Mouse (Mus musculus): Measurements from ENCODE around the gene Kat7. TPM values are rescaled to one million over a fixed set of nuclear protein-coding genes. Genes with fewer than 3 reads are reported as not detected.

Kat7 gene
- polyA plus RNA-seq, 1 experiment, result 44.3 TPM

- H3K27me3 ChIP-seq (ENCODE audit: control insufficient read depth, insufficient read depth, insufficient read length), result no peaks in the 10 kb centered on the region
- TF ChIP-seq FOSL1 (IDR thresholded peaks at IDR 0.05; ENCODE audit: insufficient read depth, low read length, poor library complexity, severe bottlenecking) (no peak), MYOD1 (IDR thresholded peaks at IDR 0.05; ENCODE audit: control insufficient read depth, insufficient read length, low read depth) (no peak), USF1 (IDR thresholded peaks at IDR 0.05; ENCODE audit: low read depth) (no peak), CEBPB (IDR thresholded peaks at IDR 0.05; ENCODE audit: low read depth) (no peak), CTCF (IDR thresholded peaks at IDR 0.05; ENCODE audit: control insufficient read depth, insufficient read depth, insufficient read length) (no peak)
- H3K36me3 ChIP-seq (ENCODE audit: control insufficient read depth, insufficient read depth), result peaks cover 100% of the 10 kb centered on the region
- no peaks in the 10 kb centered on the region for H3K79me3 ChIP-seq (ENCODE audit: low read depth)
- H3ac ChIP-seq (ENCODE audit: control insufficient read depth, insufficient read length, low read depth), result no peak overlapping the region
- H3K79me2 ChIP-seq (ENCODE audit: control insufficient read depth, insufficient read depth), result no peaks in the 10 kb centered on the region
- H3K4me3 ChIP-seq (ENCODE audit: insufficient read depth, poor library complexity, severe bottlenecking), result no peak overlapping the region
Measured at GRCm38 (mm10) chr11:95279061-95279659, 30.9 kb downstream of the Kat7 start.

- Histone ChIP-seq H3ac (ENCODE audit: control insufficient read depth, insufficient read length, low read depth) (no peak overlapping the region), H3K4me3 (ENCODE audit: insufficient read depth, poor library complexity, severe bottlenecking) (no peak overlapping the region), H3K36me3 (ENCODE audit: control insufficient read depth, insufficient read depth) (peaks cover 94% of the 10 kb centered on the region), H3K27me3 (ENCODE audit: control insufficient read depth, insufficient read depth, insufficient read length) (no peaks in the 10 kb centered on the region), H3K79me3 (ENCODE audit: low read depth) (no peaks in the 10 kb centered on the region), H3K79me2 (ENCODE audit: control insufficient read depth, insufficient read depth) (no peaks in the 10 kb centered on the region)
- TF ChIP-seq CEBPB (IDR thresholded peaks at IDR 0.05; ENCODE audit: low read depth) (no peak), FOSL1 (IDR thresholded peaks at IDR 0.05; ENCODE audit: insufficient read depth, low read length, poor library complexity, severe bottlenecking) (no peak), USF1 (IDR thresholded peaks at IDR 0.05; ENCODE audit: low read depth) (no peak), CTCF (IDR thresholded peaks at IDR 0.05; ENCODE audit: control insufficient read depth, insufficient read depth, insufficient read length) (no peak), MYOD1 (IDR thresholded peaks at IDR 0.05; ENCODE audit: control insufficient read depth, insufficient read length, low read depth) (no peak), MYOG (IDR thresholded peaks at IDR 0.05; ENCODE audit: control insufficient read depth, extremely low read depth, insufficient read length) (no peak), MAX (IDR thresholded peaks at IDR 0.05) (no peak)
Measured at GRCm38 (mm10) chr11:95276056-95276455, 34.0 kb downstream of the Kat7 start.

DNA sequence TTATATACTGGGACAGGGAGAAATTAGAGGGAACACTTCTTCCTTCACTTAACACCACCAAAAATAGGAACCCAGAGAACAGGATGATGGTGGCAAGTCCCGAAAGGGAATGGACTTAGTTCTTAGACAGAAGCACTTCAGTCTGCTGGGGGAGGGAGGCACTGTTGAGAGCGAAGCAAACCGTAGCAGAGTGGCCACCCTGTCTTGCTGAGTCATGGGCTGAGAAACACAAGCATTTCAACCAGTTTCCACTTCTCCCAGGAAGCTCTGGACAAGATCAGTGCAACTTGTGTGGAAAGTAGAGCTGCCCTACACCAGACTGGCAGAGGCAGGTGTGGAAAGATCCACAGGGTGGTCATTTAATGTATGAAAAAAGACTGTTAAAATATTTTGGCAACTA, 35.4 kb downstream of the Kat7 start:
- Histone ChIP-seq H3K27me3 (ENCODE audit: control insufficient read depth, insufficient read depth, insufficient read length) (no peaks in the 10 kb centered on the region), H3ac (ENCODE audit: control insufficient read depth, insufficient read length, low read depth) (no peak overlapping the region), H3K79me2 (ENCODE audit: control insufficient read depth, insufficient read depth) (no peaks in the 10 kb centered on the region), H3K4me3 (ENCODE audit: insufficient read depth, poor library complexity, severe bottlenecking) (no peak overlapping the region), H3K79me3 (ENCODE audit: low read depth) (no peaks in the 10 kb centered on the region), H3K36me3 (ENCODE audit: control insufficient read depth, insufficient read depth) (peaks cover 90% of the 10 kb centered on the region)
- TF ChIP-seq CEBPB (IDR thresholded peaks at IDR 0.05; ENCODE audit: low read depth), result no peak
- TF ChIP-seq USF1 (IDR thresholded peaks at IDR 0.05; ENCODE audit: low read depth), result no peak
- TF ChIP-seq MYOG (IDR thresholded peaks at IDR 0.05; ENCODE audit: control insufficient read depth, extremely low read depth, insufficient read length), result no peak
- no peak for TF ChIP-seq FOSL1 (IDR thresholded peaks at IDR 0.05; ENCODE audit: insufficient read depth, low read length, poor library complexity, severe bottlenecking)
- no peak for TF ChIP-seq MYOD1 (IDR thresholded peaks at IDR 0.05; ENCODE audit: control insufficient read depth, insufficient read length, low read depth)
- no peak for TF ChIP-seq MAX (IDR thresholded peaks at IDR 0.05)
- TF ChIP-seq CTCF (IDR thresholded peaks at IDR 0.05; ENCODE audit: control insufficient read depth, insufficient read depth, insufficient read length), result no peak

DNA sequence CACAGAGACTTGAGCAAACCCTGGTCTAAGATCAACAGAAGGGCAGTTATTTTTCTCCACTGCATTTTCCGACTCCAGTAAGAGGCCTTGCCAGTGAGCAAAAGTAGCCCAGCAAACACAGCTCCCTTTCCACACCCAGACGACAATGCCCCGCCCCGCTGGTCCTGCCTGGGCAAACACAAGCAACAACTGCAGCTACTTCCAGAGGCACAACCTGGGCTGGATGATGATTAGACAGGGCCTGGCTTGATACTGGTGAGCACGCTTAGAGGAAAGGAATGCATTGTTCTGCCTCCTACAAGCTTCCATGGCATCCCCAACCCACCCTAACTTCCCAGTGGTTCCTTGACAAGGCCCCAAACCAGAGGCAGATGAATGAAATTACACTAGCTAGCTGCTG, 36.4 kb downstream of the Kat7 start:
- peaks cover 86% of the 10 kb centered on the region for H3K36me3 ChIP-seq (ENCODE audit: control insufficient read depth, insufficient read depth)
- TF ChIP-seq CTCF (IDR thresholded peaks at IDR 0.05; ENCODE audit: control insufficient read depth, insufficient read depth, insufficient read length), result no peak
- no peak for TF ChIP-seq MAX (IDR thresholded peaks at IDR 0.05)
- TF ChIP-seq USF1 (IDR thresholded peaks at IDR 0.05; ENCODE audit: low read depth), result no peak
- no peak for TF ChIP-seq MYOD1 (IDR thresholded peaks at IDR 0.05; ENCODE audit: control insufficient read depth, insufficient read length, low read depth)
- no peak for TF ChIP-seq FOSL1 (IDR thresholded peaks at IDR 0.05; ENCODE audit: insufficient read depth, low read length, poor library complexity, severe bottlenecking)
- TF ChIP-seq CEBPB (IDR thresholded peaks at IDR 0.05; ENCODE audit: low read depth), result no peak

GRCm38 (mm10) chr11:95266540-95267245, 43.4 kb downstream of the Kat7 start:
- Histone ChIP-seq H3K79me2 (ENCODE audit: control insufficient read depth, insufficient read depth) (no peaks in the 10 kb centered on the region), H3K36me3 (ENCODE audit: control insufficient read depth, insufficient read depth) (peaks cover 32% of the 10 kb centered on the region), H3ac (ENCODE audit: control insufficient read depth, insufficient read length, low read depth) (no peak overlapping the region), H3K27me3 (ENCODE audit: control insufficient read depth, insufficient read depth, insufficient read length) (no peaks in the 10 kb centered on the region), H3K79me3 (ENCODE audit: low read depth) (no peaks in the 10 kb centered on the region), H3K4me3 (ENCODE audit: insufficient read depth, poor library complexity, severe bottlenecking) (no peak overlapping the region)
- no peak for TF ChIP-seq CEBPB (IDR thresholded peaks at IDR 0.05; ENCODE audit: low read depth)
- TF ChIP-seq MAX (IDR thresholded peaks at IDR 0.05), result no peak
- TF ChIP-seq MYOG (IDR thresholded peaks at IDR 0.05; ENCODE audit: control insufficient read depth, extremely low read depth, insufficient read length), result no peak
- TF ChIP-seq FOSL1 (IDR thresholded peaks at IDR 0.05; ENCODE audit: insufficient read depth, low read length, poor library complexity, severe bottlenecking), result no peak
- no peak for TF ChIP-seq MYOD1 (IDR thresholded peaks at IDR 0.05; ENCODE audit: control insufficient read depth, insufficient read length, low read depth)
- TF ChIP-seq CTCF (IDR thresholded peaks at IDR 0.05; ENCODE audit: control insufficient read depth, insufficient read depth, insufficient read length), result no peak
- no peak for TF ChIP-seq USF1 (IDR thresholded peaks at IDR 0.05; ENCODE audit: low read depth)

More for the DNA sequence above, 36.4 kb downstream of the Kat7 start:
- no peak overlapping the region for H3K4me3 ChIP-seq (ENCODE audit: insufficient read depth, poor library complexity, severe bottlenecking)
- no peaks in the 10 kb centered on the region for H3K79me3 ChIP-seq (ENCODE audit: low read depth)
- H3K27me3 ChIP-seq (ENCODE audit: control insufficient read depth, insufficient read depth, insufficient read length), result no peaks in the 10 kb centered on the region
- no peaks in the 10 kb centered on the region for H3K79me2 ChIP-seq (ENCODE audit: control insufficient read depth, insufficient read depth)
- H3ac ChIP-seq (ENCODE audit: control insufficient read depth, insufficient read length, low read depth), result no peak overlapping the region

All from C2C12 (cell line).